Mouse (Mus musculus): ENCODE measurements around the gene Cpt1b. TPM values are rescaled to one million over a fixed set of nuclear protein-coding genes. Genes with fewer than 3 reads are reported as not detected.
A peak's percentile ranks its signal among the peaks of the same experiment; 100 is the strongest.

Cpt1b gene
- total RNA-seq, 2 experiments from 2014 or later, result 204 to 222 TPM

- DNase-seq, result peak; percentile 39
Measured at GRCm38 (mm10) chr15:89379429-89379828, 46.2 kb downstream of the Cpt1b start.

- DNase-seq, result peak; percentile 15
Measured at GRCm38 (mm10) chr15:89378831-89379401, 46.7 kb downstream of the Cpt1b start, which contains the start of gene Odf3b. Gene Odf3b (minus strand): TSS chr15:89379282.

- peak; percentile 10 for DNase-seq
Measured at GRCm38 (mm10) chr15:89377938-89378828, 47.5 kb downstream of the Cpt1b start.

GRCm38 (mm10) chr15:89377362-89377761 is 48.3 kb downstream of the Cpt1b start:
- DNase-seq, result no peak

- DNase-seq, result no peak
Measured at GRCm38 (mm10) chr15:89376957-89377356, 48.7 kb downstream of the Cpt1b start, which contains the start of gene Tymp. Gene Tymp (minus strand): TSS chr15:89377039.

- no peak for DNase-seq
Measured at GRCm38 (mm10) chr15:89376040-89376439, 49.6 kb downstream of the Cpt1b start.

GRCm38 (mm10) chr15:89374801-89375534 is 50.7 kb downstream of the Cpt1b start:
- DNase-seq, result no peak

GRCm38 (mm10) chr15:89374340-89374739 is 51.3 kb downstream of the Cpt1b start:
- DNase-seq, result no peak

GRCm38 (mm10) chr15:89373762-89374248 is 51.9 kb downstream of the Cpt1b start, which contains the start of gene Sco2:
Gene Sco2 (minus strand): TSS chr15:89373846.
- DNase-seq, result peak; percentile 98

- DNase-seq, result peak; percentile 88
Measured at GRCm38 (mm10) chr15:89373027-89373761, 52.5 kb downstream of the Cpt1b start.

GRCm38 (mm10) chr15:89372536-89372935 is 53.1 kb downstream of the Cpt1b start:
- no peak for DNase-seq

GRCm38 (mm10) chr15:89372068-89372467 is 53.6 kb downstream of the Cpt1b start:
- no peak for DNase-seq

Other genes starting within 250 kb of the Cpt1b start
- gene Plxnb2, start 245.1 kb downstream of the Cpt1b start, total RNA-seq (2021), result 10 to 100 TPM; 28.9 to 43.0 TPM
- gene Dennd6b, start 229.4 kb downstream of the Cpt1b start, total RNA-seq (2021), result 1 to 10 TPM; 4.5 to 7.0 TPM
- 10 to 100 TPM; 60.1 to 61.9 TPM for gene Ppp6r2, start 214.3 kb downstream of the Cpt1b start, total RNA-seq (2021)
- gene Sbf1, start 110.6 kb downstream of the Cpt1b start, total RNA-seq (2021), result 10 to 100 TPM; 50.1 to 70.5 TPM
- gene Adm2, start 103.1 kb downstream of the Cpt1b start, total RNA-seq (2021), result not detected
- not detected for gene Miox, start 91.5 kb downstream of the Cpt1b start, total RNA-seq (2021)
- 10 to 100 TPM; 22.4 to 25.5 TPM for gene Lmf2, start 70.2 kb downstream of the Cpt1b start, total RNA-seq (2021)
- gene Ncaph2, start 70.1 kb downstream of the Cpt1b start, total RNA-seq (2021), result 10 to 100 TPM; 50.5 to 55.8 TPM
- 10 to 100 TPM; 14.2 to 14.6 TPM for gene Sco2, start 52.0 kb downstream of the Cpt1b start, total RNA-seq (2021)
- gene Tymp, start 48.8 kb downstream of the Cpt1b start, total RNA-seq (2021), result under 1 TPM; 0.38 to 0.50 TPM
- gene Odf3b, start 46.6 kb downstream of the Cpt1b start, total RNA-seq (2021), result 1 to 10 TPM in 1 of 2 experiments, under 1 TPM in 1; 0.68 to 1.6 TPM
- gene Klhdc7b, start 40.9 kb downstream of the Cpt1b start, total RNA-seq (2021), result not detected
- not detected for gene Syce3, start 15.4 kb downstream of the Cpt1b start, total RNA-seq (2021)
- under 1 TPM; 0.38 to 0.88 TPM for gene C730034F03Rik, start 3.7 kb upstream of the Cpt1b start, total RNA-seq (2021)
- under 1 TPM; 0.66 to 0.81 TPM for gene Gm44502, start 3.8 kb upstream of the Cpt1b start, total RNA-seq (2021)
- 10 to 100 TPM; 21.4 to 40.0 TPM for gene Chkb, start 4.0 kb upstream of the Cpt1b start, total RNA-seq (2021)
- under 1 TPM; 0.23 to 0.26 TPM for gene Mapk8ip2, start 28.1 kb upstream of the Cpt1b start, total RNA-seq (2021)
- 10 to 100 TPM in 1 of 2 experiments, 1 to 10 TPM in 1; 6.5 to 11.0 TPM for gene Arsa, start 51.6 kb upstream of the Cpt1b start, total RNA-seq (2021)
- 10 to 100 TPM; 24.8 to 36.1 TPM for gene Shank3, start 73.8 kb upstream of the Cpt1b start, total RNA-seq (2021)
- under 1 TPM; 0.54 TPM for gene Acr, start 142.5 kb upstream of the Cpt1b start, total RNA-seq (2021)
- gene Rabl2, start 166.1 kb upstream of the Cpt1b start, total RNA-seq (2021), result 1 to 10 TPM; 3.8 to 6.2 TPM

All from gastrocnemius, postnatal 10 days (tissue).